Mouse (Mus musculus) MEL (cell line): ENCODE results near the gene Tom1l2. TPM values are rescaled to one million over a fixed set of nuclear protein-coding genes. Genes with fewer than 3 reads are reported as not detected.
A peak's percentile ranks its signal among the peaks of the same experiment; 100 is the strongest.

Experiments
- DNase-seq: peaks from one replicate; pipeline ENCODE4 v3.0.0; 2011; ENCODE audit warnings: low read depth, low spot score
- H3K27ac ChIP-seq: 2 replicates; pipeline ENCODE4 v1.5.1; 2012; ENCODE audit warnings: low read depth, mild to moderate bottlenecking, control low read depth, low read length, moderate library complexity; ENCODE audit not compliant: control insufficient read depth
- H3K27me3 ChIP-seq, 2 experiments: fragments of 150-350 bp in 1 of 2; sonication (generic) in 1 of 2; 2 replicates each; pipeline ENCODE4 v1.6.1; 2012; ENCODE audit warnings: low read length in 2 of 2, mild to moderate bottlenecking in 2 of 2, improper control_type of control experiment in 1 of 2, moderate library complexity in 1 of 2; ENCODE audit not compliant: insufficient read depth in 2 of 2, control insufficient read depth in 1 of 2
- H3K36me3 ChIP-seq, 2 experiments: 2 replicates each; pipeline ENCODE4 v1.6.1; 2012 to 2014; ENCODE audit warnings: low read length in 2 of 2, improper control_type of control experiment in 1 of 2, inconsistent platforms in 1 of 2, mild to moderate bottlenecking in 1 of 2; ENCODE audit not compliant: insufficient read depth in 2 of 2, control insufficient read depth in 1 of 2
- H3K4me1 ChIP-seq, 2 experiments: fragments of 150-350 bp in 1 of 2; sonication (generic) in 1 of 2; 2 replicates each; pipeline ENCODE4 v1.6.1; 2012; ENCODE audit warnings: low read length in 2 of 2, improper control_type of control experiment in 1 of 2, mild to moderate bottlenecking in 1 of 2; ENCODE audit not compliant: insufficient read depth in 2 of 2, control insufficient read depth in 1 of 2
- H3K4me3 ChIP-seq, 2 experiments: fragments of 150-350 bp in 1 of 2; sonication (generic) in 1 of 2; 2 replicates each; pipeline ENCODE4 v1.5.1; 2012; ENCODE audit warnings: low read depth in 2 of 2, low read length in 2 of 2, mild to moderate bottlenecking in 2 of 2, moderate library complexity in 2 of 2, control low read depth in 1 of 2, improper control_type of control experiment in 1 of 2; ENCODE audit not compliant: control insufficient read depth in 1 of 2, insufficient read depth in 1 of 2
- H3K79me2 ChIP-seq: 2 replicates; pipeline ENCODE4 v1.6.1; 2012; ENCODE audit warnings: mild to moderate bottlenecking, low read length, moderate library complexity; ENCODE audit not compliant: control insufficient read depth, poor library complexity, insufficient read depth
- H3K9ac ChIP-seq: 2 replicates; pipeline ENCODE4 v1.6.1; 2012; ENCODE audit warnings: low read depth, mild to moderate bottlenecking, control low read depth, low read length, moderate library complexity; ENCODE audit not compliant: control insufficient read depth, poor library complexity, severe bottlenecking
- H3K9me3 ChIP-seq: fragments of 150-350 bp; sonication (generic); replicated peaks from 2 replicates; pipeline ENCODE4 v1.6.1; 2012; ENCODE audit warnings: mild to moderate bottlenecking, low read length, improper control_type of control experiment, moderate library complexity; ENCODE audit not compliant: insufficient read depth
- CHD1 ChIP-seq: IDR thresholded peaks from 2 replicates; pipeline ENCODE4 v1.6.1; 2012; ENCODE audit warnings: low read depth, mild to moderate bottlenecking, inconsistent platforms, low read length, improper control_type of control experiment
- CHD2 ChIP-seq: IDR thresholded peaks from 2 replicates; pipeline ENCODE4 v1.6.1; 2011; ENCODE audit warnings: low read length, improper control_type of control experiment
- CTCF ChIP-seq, 3 experiments: IDR thresholded peaks in 2 of 3; conservative IDR thresholded peaks in 1 of 3; 2 replicates each; pipeline ENCODE4 v1.5.1; 2011 to 2012; ENCODE audit warnings: low read length in 3 of 3, low read depth in 2 of 3, mild to moderate bottlenecking in 2 of 3, improper control_type of control experiment in 1 of 3, inconsistent platforms in 1 of 3, mixed read lengths in 1 of 3, moderate library complexity in 1 of 3; ENCODE audit not compliant: control insufficient read depth in 1 of 3, insufficient read depth in 1 of 3, poor library complexity in 1 of 3, severe bottlenecking in 1 of 3
- EP300 ChIP-seq, 2 experiments: IDR thresholded peaks; 2 replicates each; pipeline ENCODE4 v1.6.1; 2011; ENCODE audit warnings: improper control_type of control experiment in 2 of 2, low read length in 2 of 2, low read depth in 1 of 2, mild to moderate bottlenecking in 1 of 2
- ETS1 ChIP-seq: IDR thresholded peaks from 2 replicates; pipeline ENCODE4 v1.6.1; 2012; ENCODE audit warnings: low read depth, mild to moderate bottlenecking, inconsistent platforms, low read length, improper control_type of control experiment, moderate library complexity
- GABPA ChIP-seq: IDR thresholded peaks from 2 replicates; pipeline ENCODE4 v1.6.1; 2012; ENCODE audit warnings: low read depth, mild to moderate bottlenecking, inconsistent platforms, low read length, improper control_type of control experiment, moderate library complexity
- HCFC1 ChIP-seq: IDR thresholded peaks from 2 replicates; pipeline ENCODE4 v1.6.1; 2012; ENCODE audit warnings: low read depth, mild to moderate bottlenecking, inconsistent platforms, low read length, improper control_type of control experiment, moderate library complexity
- JUND ChIP-seq: IDR thresholded peaks from 2 replicates; pipeline ENCODE4 v1.6.1; 2011; ENCODE audit warnings: low read depth, mild to moderate bottlenecking, improper control_type of control experiment, low read length
- KAT2A ChIP-seq: conservative IDR thresholded peaks from 2 replicates; pipeline ENCODE4 v1.6.1; 2012; ENCODE audit warnings: low read depth, low read length, improper control_type of control experiment, inconsistent platforms
- MAFK ChIP-seq: IDR thresholded peaks from 2 replicates; pipeline ENCODE4 v1.6.1; 2011; ENCODE audit warnings: low read depth, mild to moderate bottlenecking, low read length, improper control_type of control experiment, borderline replicate concordance
- MAX ChIP-seq: IDR thresholded peaks from 2 replicates; pipeline ENCODE4 v1.6.1; 2011; ENCODE audit warnings: low read length, improper control_type of control experiment
- MAZ ChIP-seq: IDR thresholded peaks from 2 replicates; pipeline ENCODE4 v1.6.1; 2012; ENCODE audit warnings: low read depth, mild to moderate bottlenecking, inconsistent platforms, low read length, improper control_type of control experiment
- MEF2A ChIP-seq: IDR thresholded peaks from 2 replicates; pipeline ENCODE4 v1.6.1; 2014; ENCODE audit warnings: low read depth, mild to moderate bottlenecking, inconsistent platforms, low read length, improper control_type of control experiment; ENCODE audit not compliant: poor library complexity, insufficient replicate concordance, severe bottlenecking; ENCODE audit errors: extremely low read depth
- MYB ChIP-seq: IDR thresholded peaks from 2 replicates; pipeline ENCODE4 v1.6.1; 2011; ENCODE audit warnings: mild to moderate bottlenecking, low read depth, low read length, improper control_type of control experiment
- NELFE ChIP-seq: IDR thresholded peaks from 2 replicates; pipeline ENCODE4 v1.6.1; 2011; ENCODE audit warnings: low read depth, low read length, improper control_type of control experiment
- POLR2A ChIP-seq, 2 experiments: IDR thresholded peaks; 2 replicates each; pipeline ENCODE4 v1.6.1; 2011 to 2012; ENCODE audit warnings: low read length in 2 of 2, mild to moderate bottlenecking in 2 of 2, control low read depth in 1 of 2, improper control_type of control experiment in 1 of 2, low read depth in 1 of 2, moderate library complexity in 1 of 2; ENCODE audit not compliant: control insufficient read depth in 1 of 2, insufficient read depth in 1 of 2, poor library complexity in 1 of 2
- POLR2AphosphoS5 ChIP-seq: IDR thresholded peaks from 2 replicates; pipeline ENCODE4 v1.6.1; 2012; ENCODE audit warnings: low read depth, borderline replicate concordance, mild to moderate bottlenecking, inconsistent platforms, low read length, moderate library complexity, mixed read lengths
- RAD21 ChIP-seq: IDR thresholded peaks from 2 replicates; pipeline ENCODE4 v1.6.1; 2011; ENCODE audit warnings: mild to moderate bottlenecking, low read depth, low read length, improper control_type of control experiment
- SIN3A ChIP-seq: IDR thresholded peaks from 2 replicates; pipeline ENCODE4 v1.6.1; 2012; ENCODE audit warnings: low read length, improper control_type of control experiment, inconsistent platforms
- SMC3 ChIP-seq: IDR thresholded peaks from 2 replicates; pipeline ENCODE4 v1.6.1; 2011; ENCODE audit warnings: low read depth, low read length, improper control_type of control experiment
- TAL1 ChIP-seq: IDR thresholded peaks from 2 replicates; pipeline ENCODE4 v1.6.1; 2012; ENCODE audit warnings: mild to moderate bottlenecking, inconsistent platforms, low read length, moderate library complexity, mixed read lengths
- TBP ChIP-seq: IDR thresholded peaks from 2 replicates; pipeline ENCODE4 v1.8.0; 2011; ENCODE audit warnings: low read depth, low read length, improper control_type of control experiment
- TCF12 ChIP-seq: IDR thresholded peaks from 2 replicates; pipeline ENCODE4 v1.6.1; 2014; ENCODE audit warnings: low read depth, mild to moderate bottlenecking, inconsistent platforms, low read length, improper control_type of control experiment, moderate library complexity
- UBTF ChIP-seq: IDR thresholded peaks from 2 replicates; pipeline ENCODE4 v1.6.1; 2012; ENCODE audit warnings: low read depth, mild to moderate bottlenecking, inconsistent platforms, low read length, improper control_type of control experiment, moderate library complexity, borderline replicate concordance; ENCODE audit not compliant: insufficient read depth
- USF1 ChIP-seq: IDR thresholded peaks from 2 replicates; pipeline ENCODE4 v1.6.1; 2014; ENCODE audit warnings: low read depth, mild to moderate bottlenecking, inconsistent platforms, low read length, improper control_type of control experiment, moderate library complexity
- ZC3H11A ChIP-seq: IDR thresholded peaks from 2 replicates; pipeline ENCODE4 v1.6.1; 2012; ENCODE audit warnings: low read depth, mild to moderate bottlenecking, inconsistent platforms, low read length, improper control_type of control experiment
- ZMIZ1 ChIP-seq: IDR thresholded peaks from 2 replicates; pipeline ENCODE4 v1.6.1; 2012; ENCODE audit warnings: low read depth, mild to moderate bottlenecking, inconsistent platforms, low read length, improper control_type of control experiment, moderate library complexity
- polyA plus RNA-seq, 2 experiments: library from polyadenylated mRNA; stranded (reverse) in 1 of 2; unstranded in 1 of 2; fragments of >175 nt in 1 of 2; fragments of >200 nt in 1 of 2; gene quantifications; 2 replicates each; pipeline versions ENCODE4 v1.2.1 to v1.2.4; 2012; ENCODE audit warnings: low replicate concordance in 2 of 2, low read depth in 1 of 2; ENCODE audit not compliant: insufficient read length in 2 of 2, insufficient read depth in 1 of 2, missing spikeins in 1 of 2
- total RNA-seq: library from RNA; depleted of rRNA; stranded (reverse); fragments of 300-350 nt; gene quantifications from 2 replicates; pipeline ENCODE4 v1.2.3, GENCODE M21; 2012

Gene Tom1l2
- total and polyA plus RNA-seq, 3 experiments: 6.8 to 12.2 TPM; not detected in 1

- Histone ChIP-seq H3K79me2 (no peaks in the 10 kb centered on the region), H3K4me3 (no peak overlapping the region), H3K4me1 (no peaks in the 10 kb centered on the region)
- TF ChIP-seq SMC3 (no peak), MYB (no peak), ETS1 (no peak), HCFC1 (no peak), JUND (no peak), UBTF (no peak), CHD2 (no peak), USF1 (no peak), POLR2A (IDR thresholded peaks at IDR 0.05; ENCODE audit: control insufficient read depth in 1 of 2, insufficient read depth in 1 of 2, low read depth in 1 of 2, low read length in 2 of 2, poor library complexity in 1 of 2) (no peak)
- TF ChIP-seq, all 39 proteins: peak for 0
- no peaks in the 10 kb centered on the region for H3K36me3 ChIP-seq
- no peak overlapping the region for H3K9ac ChIP-seq
- no peaks in the 10 kb centered on the region for H3K9me3 ChIP-seq
- DNase-seq: no peak
- H3K27ac ChIP-seq: no peak overlapping the region
- no peaks in the 10 kb centered on the region for H3K27me3 ChIP-seq
Observed at GRCm38 (mm10) chr11:60384762-60385421, 32.2 kb upstream of the Tom1l2 start.

GRCm38 (mm10) chr11:60383518-60383917 lies 30.8 kb upstream of the Tom1l2 start:
- no peaks in the 10 kb centered on the region for H3K27me3 ChIP-seq
- DNase-seq: peak; percentile 36
- TF ChIP-seq TAL1 (no peak), KAT2A (no peak), TBP (no peak), MAX (no peak), MAFK (no peak), MAZ (no peak), POLR2A (IDR thresholded peaks at IDR 0.05; ENCODE audit: control insufficient read depth in 1 of 2, insufficient read depth in 1 of 2, low read depth in 1 of 2, low read length in 2 of 2, poor library complexity in 1 of 2) (no peak), POLR2AphosphoS5 (no peak), SMC3 (peak; percentile 44), EP300 (IDR thresholded peaks at IDR 0.05; ENCODE audit: low read depth in 1 of 2, low read length in 2 of 2) (no peak), MEF2A (no peak), TCF12 (no peak), CHD2 (no peak), ZMIZ1 (no peak), UBTF (no peak), RAD21 (peak; percentile 52), CTCF (IDR thresholded peaks at IDR 0.05 in 2 of 3, conservative IDR thresholded peaks at IDR 0.05 in 1 of 3; ENCODE audit: control insufficient read depth in 1 of 3, insufficient read depth in 1 of 3, low read depth in 2 of 3, low read length in 3 of 3, poor library complexity in 1 of 3, severe bottlenecking in 1 of 3) (peak; percentile 9 to 59 (median 46); a peak in 4 of 6 replicates), SIN3A (no peak), USF1 (no peak), ZC3H11A (0 out of 2 replicates have a peak, but pooled peaks have one; percentile 25), GABPA (no peak), NELFE (no peak), CHD1 (no peak)
- TF ChIP-seq, all 39 proteins: peak for 4
- Histone ChIP-seq H3K79me2 (no peaks in the 10 kb centered on the region), H3K36me3 (no peaks in the 10 kb centered on the region), H3K4me1 (no peaks in the 10 kb centered on the region), H3K4me3 (no peak overlapping the region), H3K9me3 (no peaks in the 10 kb centered on the region), H3K27ac (no peak overlapping the region), H3K9ac (no peak overlapping the region)
